Mouse (Mus musculus): ENCODE results near the gene Vps45. TPM values are rescaled to one million over a fixed set of nuclear protein-coding genes. Genes with fewer than 3 reads are reported as not detected.
"Not testable (repeated sequence)": the region's sequence is repeated elsewhere in the genome, so short reads cannot be mapped to it uniquely, and the experiment has no call there.

Vps45 gene
- polyA plus RNA-seq, 1 experiment = 1.3 TPM

- Histone ChIP-seq H3K9me3 (ENCODE audit: control insufficient read depth, low read length) (no peaks in the 10 kb centered on the region), H3K4me3 (replicated peaks) (no peak overlapping the region), H3K27me3 (ENCODE audit: control insufficient read depth) (peaks cover 6% of the 10 kb centered on the region), H3K36me3 (ENCODE audit: control insufficient read depth) (no peaks in the 10 kb centered on the region), H3K4me1 (ENCODE audit: control insufficient read depth) (no peaks in the 10 kb centered on the region; the same call in 1 of the 2 replicates)
- TF ChIP-seq TAL1 (IDR thresholded peaks at IDR 0.05; ENCODE audit: low read length) = no peak
- TF ChIP-seq GATA1 (IDR thresholded peaks at IDR 0.05; ENCODE audit: low read length) = no peak
These were observed 95.0 kb downstream of the Vps45 start for GRCm38 (mm10) chr3:95963230-95963629.

GRCm38 (mm10) chr3:95962182-95962581 lies 96.1 kb downstream of the Vps45 start:
- H3K4me3 ChIP-seq (replicated peaks); H3K9me3 ChIP-seq (ENCODE audit: control insufficient read depth, low read length); H3K27me3 ChIP-seq (ENCODE audit: control insufficient read depth); H3K36me3 ChIP-seq (ENCODE audit: control insufficient read depth); H3K4me1 ChIP-seq (ENCODE audit: control insufficient read depth): not testable (repeated sequence)

GRCm38 (mm10) chr3:95959807-95960206 lies 98.5 kb downstream of the Vps45 start:
- no peak for TF ChIP-seq GATA1 (IDR thresholded peaks at IDR 0.05; ENCODE audit: low read length)
- TF ChIP-seq TAL1 (IDR thresholded peaks at IDR 0.05; ENCODE audit: low read length) = no peak
- Histone ChIP-seq H3K27me3 (ENCODE audit: control insufficient read depth) (peaks cover 4% of the 10 kb centered on the region), H3K4me1 (ENCODE audit: control insufficient read depth) (peaks cover 20% of the 10 kb centered on the region), H3K9me3 (ENCODE audit: control insufficient read depth, low read length) (0 out of 2 replicates have a peak, but pooled peaks cover under 1% of the 10 kb centered on the region), H3K36me3 (ENCODE audit: control insufficient read depth) (no peaks in the 10 kb centered on the region), H3K4me3 (replicated peaks) (no peak overlapping the region)

- H3K9me3 ChIP-seq (ENCODE audit: control insufficient read depth, low read length) = peaks cover 5% of the 10 kb centered on the region; the same call in 1 of the 2 replicates
- no peak for TF ChIP-seq GATA1 (IDR thresholded peaks at IDR 0.05; ENCODE audit: low read length)
- no peak for TF ChIP-seq TAL1 (IDR thresholded peaks at IDR 0.05; ENCODE audit: low read length)
- H3K36me3 ChIP-seq (ENCODE audit: control insufficient read depth) = no peaks in the 10 kb centered on the region
- no peak overlapping the region for H3K4me3 ChIP-seq (replicated peaks)
- peaks cover 23% of the 10 kb centered on the region for H3K4me1 ChIP-seq (ENCODE audit: control insufficient read depth)
- peaks cover 4% of the 10 kb centered on the region for H3K27me3 ChIP-seq (ENCODE audit: control insufficient read depth)
These were observed 99.2 kb downstream of the Vps45 start for GRCm38 (mm10) chr3:95959082-95959481.

- Histone ChIP-seq H3K9me3 (ENCODE audit: control insufficient read depth, low read length) (peaks cover 5% of the 10 kb centered on the region; the same call in 1 of the 2 replicates), H3K36me3 (ENCODE audit: control insufficient read depth) (no peaks in the 10 kb centered on the region), H3K4me3 (replicated peaks) (no peak overlapping the region), H3K27me3 (ENCODE audit: control insufficient read depth) (peaks cover 4% of the 10 kb centered on the region; the same call in 1 of the 2 replicates), H3K4me1 (ENCODE audit: control insufficient read depth) (peaks cover 24% of the 10 kb centered on the region)
- TF ChIP-seq GATA1 (IDR thresholded peaks at IDR 0.05; ENCODE audit: low read length) (no peak), TAL1 (IDR thresholded peaks at IDR 0.05; ENCODE audit: low read length) (no peak)
These were observed 100.7 kb downstream of the Vps45 start for GRCm38 (mm10) chr3:95957359-95958148.

GRCm38 (mm10) chr3:95955318-95955717 lies 102.9 kb downstream of the Vps45 start:
- H3K9me3 ChIP-seq (ENCODE audit: control insufficient read depth, low read length) = peaks cover 5% of the 10 kb centered on the region; the same call in 1 of the 2 replicates
- peaks cover 36% of the 10 kb centered on the region for H3K4me1 ChIP-seq (ENCODE audit: control insufficient read depth)
- no peaks in the 10 kb centered on the region for H3K36me3 ChIP-seq (ENCODE audit: control insufficient read depth)
- no peak for TF ChIP-seq TAL1 (IDR thresholded peaks at IDR 0.05; ENCODE audit: low read length)
- no peak for TF ChIP-seq GATA1 (IDR thresholded peaks at IDR 0.05; ENCODE audit: low read length)
- no peaks in the 10 kb centered on the region for H3K27me3 ChIP-seq (ENCODE audit: control insufficient read depth)
- H3K4me3 ChIP-seq (replicated peaks) = no peak overlapping the region

GRCm38 (mm10) chr3:95954648-95955173 lies 103.6 kb downstream of the Vps45 start:
- not testable (repeated sequence) for H3K36me3 ChIP-seq (ENCODE audit: control insufficient read depth); H3K27me3 ChIP-seq (ENCODE audit: control insufficient read depth); H3K4me3 ChIP-seq (replicated peaks); H3K9me3 ChIP-seq (ENCODE audit: control insufficient read depth, low read length)
- H3K4me1 ChIP-seq (ENCODE audit: control insufficient read depth) = peaks cover 39% of the 10 kb centered on the region

GRCm38 (mm10) chr3:95953522-95953921 lies 104.7 kb downstream of the Vps45 start:
- no peaks in the 10 kb centered on the region for H3K27me3 ChIP-seq (ENCODE audit: control insufficient read depth)
- peaks cover 5% of the 10 kb centered on the region; the same call in 1 of the 2 replicates for H3K9me3 ChIP-seq (ENCODE audit: control insufficient read depth, low read length)
- H3K4me1 ChIP-seq (ENCODE audit: control insufficient read depth) = peaks cover 50% of the 10 kb centered on the region
- no peak for TF ChIP-seq GATA1 (IDR thresholded peaks at IDR 0.05; ENCODE audit: low read length)
- TF ChIP-seq TAL1 (IDR thresholded peaks at IDR 0.05; ENCODE audit: low read length) = no peak
- peaks cover 7% of the 10 kb centered on the region for H3K36me3 ChIP-seq (ENCODE audit: control insufficient read depth)
- H3K4me3 ChIP-seq (replicated peaks) = no peak overlapping the region

- Histone ChIP-seq H3K36me3 (ENCODE audit: control insufficient read depth) (peaks cover 12% of the 10 kb centered on the region), H3K9me3 (ENCODE audit: control insufficient read depth, low read length) (peaks cover 5% of the 10 kb centered on the region; the same call in 1 of the 2 replicates), H3K27me3 (ENCODE audit: control insufficient read depth) (no peaks in the 10 kb centered on the region), H3K4me3 (replicated peaks) (no peak overlapping the region), H3K4me1 (ENCODE audit: control insufficient read depth) (peaks cover 52% of the 10 kb centered on the region)
- TF ChIP-seq TAL1 (IDR thresholded peaks at IDR 0.05; ENCODE audit: low read length) (no peak), GATA1 (IDR thresholded peaks at IDR 0.05; ENCODE audit: low read length) (no peak)
These were observed 105.2 kb downstream of the Vps45 start for GRCm38 (mm10) chr3:95953023-95953422.

GRCm38 (mm10) chr3:95951566-95951965 lies 106.7 kb downstream of the Vps45 start:
- Histone ChIP-seq H3K4me3 (replicated peaks) (peak overlapping the region; percentile 84), H3K36me3 (ENCODE audit: control insufficient read depth) (peaks cover 25% of the 10 kb centered on the region), H3K4me1 (ENCODE audit: control insufficient read depth) (peaks cover 45% of the 10 kb centered on the region)
- not testable (repeated sequence) for H3K9me3 ChIP-seq (ENCODE audit: control insufficient read depth, low read length); H3K27me3 ChIP-seq (ENCODE audit: control insufficient read depth)
